Mouse (Mus musculus) bone marrow macrophage, adult 2 months (primary cell): ENCODE results near the gene Abcf2.

ENCODE experiments used
- CTCF ChIP-seq: IDR thresholded peaks from 2 replicates; pipeline ENCODE4 v1.5.1; 2012; ENCODE audit warnings: low read depth, mild to moderate bottlenecking, low read length, moderate library complexity
- POLR2A ChIP-seq: IDR thresholded peaks from 2 replicates; pipeline ENCODE4 v1.6.1; 2012; ENCODE audit warnings: mild to moderate bottlenecking, low read depth, low read length, borderline replicate concordance

- TF ChIP-seq POLR2A, result no peak
- no peak for TF ChIP-seq CTCF
These were observed 18.0 kb upstream of the Abcf2 start for GRCm38 (mm10) chr5:24595261-24595660.
